Mouse (Mus musculus) lung, postnatal 0 days (tissue): ENCODE data around the gene Nmrk1. TPM values are rescaled to one million over a fixed set of nuclear protein-coding genes. Genes with fewer than 3 reads are reported as not detected.

Source experiments
- ATAC-seq: fragments of 200-750 bp; cut with Nextera tagmentation; 2 replicates; pipeline ENCODE4 v1.8.0; 2017; ENCODE audit warnings: moderate library complexity
- DNase-seq: peaks from one replicate; pipeline ENCODE4 v3.0.0-alpha.2; 2016; ENCODE audit warnings: low spot score
- H3K27ac ChIP-seq: fragments of 300-500 bp; sonication (generic); 2 replicates; pipeline ENCODE4 v1.5.1; 2014; ENCODE audit warnings: antibody characterized with exemption, mild to moderate bottlenecking, low read length, mixed read lengths
- H3K27me3 ChIP-seq: fragments of 300-500 bp; sonication (generic); replicated peaks from 2 replicates; pipeline ENCODE4 v1.6.1; 2014; ENCODE audit warnings: low read length, mixed read lengths; ENCODE audit not compliant: insufficient read depth
- H3K36me3 ChIP-seq: fragments of 300-500 bp; sonication (generic); 2 replicates; pipeline ENCODE4 v1.6.1; 2014; ENCODE audit warnings: low read length, mixed read lengths; ENCODE audit not compliant: insufficient read depth
- H3K4me1 ChIP-seq: fragments of 300-500 bp; sonication (generic); 2 replicates; pipeline ENCODE4 v1.6.1; 2014; ENCODE audit warnings: antibody characterized with exemption, low read depth, low read length, mixed read lengths; ENCODE audit not compliant: insufficient read depth
- H3K4me2 ChIP-seq: fragments of 300-500 bp; sonication (generic); replicated peaks from 2 replicates; pipeline ENCODE4 v1.6.1; 2014; ENCODE audit warnings: low read depth, mild to moderate bottlenecking, low read length, moderate library complexity, mixed read lengths
- H3K4me3 ChIP-seq: fragments of 300-500 bp; sonication (generic); 2 replicates; pipeline ENCODE4 v1.5.1; 2014; ENCODE audit warnings: low read depth, low read length
- H3K9ac ChIP-seq: fragments of 300-500 bp; sonication (generic); replicated peaks from 2 replicates; pipeline ENCODE4 v1.6.1; 2014; ENCODE audit warnings: low read depth, mild to moderate bottlenecking
- H3K9me3 ChIP-seq: fragments of 300-500 bp; sonication (generic); 2 replicates; pipeline ENCODE4 v1.6.1; 2016; ENCODE audit warnings: low read length, mixed read lengths
- CTCF ChIP-seq: IDR thresholded peaks from 2 replicates; pipeline ENCODE4 v1.5.1; 2016; ENCODE audit warnings: antibody characterized with exemption, mild to moderate bottlenecking
- EP300 ChIP-seq: IDR thresholded peaks from 2 replicates; pipeline ENCODE4 v1.6.1; 2016; ENCODE audit warnings: antibody characterized with exemption, mild to moderate bottlenecking, control low read depth
- WGBS: fragments of 180-500 bp; shearing (Covaris S2); extraction: QIAGEN DNeasy Blood & Tissue Kit; methylation state at CpG from one replicate; pipeline ENCODE4 v1.1.7; 2014; 5-methylcytosine and 5-hydroxymethylcytosine counted together
- polyA plus RNA-seq: library from polyadenylated mRNA; unstranded; fragments of >200 nt; fragmentation: Nextera tagmentation; extraction: Ambion mirVana; gene quantifications from 2 replicates; pipeline ENCODE4 v1.2.1, GENCODE M21; 2015

Nmrk1 gene
- polyA plus RNA-seq, 1 experiment from 2014 or later: 5.0 TPM

- 76% methylated on average over 6 of the region's 6 CpGs for WGBS
- DNase-seq: no peak
- Histone ChIP-seq H3K27me3 (no peaks in the 10 kb centered on the region), H3K36me3 (no peaks in the 10 kb centered on the region), H3K9ac (no peak overlapping the region), H3K27ac (no peak overlapping the region), H3K9me3 (no peaks in the 10 kb centered on the region), H3K4me1 (no peaks in the 10 kb centered on the region), H3K4me2 (no peak overlapping the region), H3K4me3 (no peak overlapping the region)
- no peak; the same call in 1 of the 2 replicates for ATAC-seq
- no peak for TF ChIP-seq CTCF
- no peak for TF ChIP-seq EP300
Observed at GRCm38 (mm10) chr19:18644084-18644483, 12.3 kb downstream of the Nmrk1 start.

GRCm38 (mm10) chr19:18646397-18646796 lies 14.6 kb downstream of the Nmrk1 start:
- no peaks in the 10 kb centered on the region for H3K9me3 ChIP-seq
- ATAC-seq: no peak
- no peak for DNase-seq
- H3K36me3 ChIP-seq: no peaks in the 10 kb centered on the region
- H3K4me3 ChIP-seq: no peak overlapping the region
- 63% methylated on average over 3 of the region's 3 CpGs for WGBS
- TF ChIP-seq EP300 (no peak), CTCF (no peak)
- no peak overlapping the region for H3K4me2 ChIP-seq
- no peak overlapping the region for H3K9ac ChIP-seq
- no peaks in the 10 kb centered on the region for H3K27me3 ChIP-seq
- no peaks in the 10 kb centered on the region for H3K4me1 ChIP-seq
- no peak overlapping the region for H3K27ac ChIP-seq

GRCm38 (mm10) chr19:18646853-18647420 lies 15.2 kb downstream of the Nmrk1 start:
- no peak for ATAC-seq
- 66% methylated on average over 5 of the region's 5 CpGs for WGBS
- H3K27ac ChIP-seq: no peak overlapping the region

GRCm38 (mm10) chr19:18647775-18648557 lies 16.2 kb downstream of the Nmrk1 start:
- H3K27ac ChIP-seq: no peak overlapping the region
- 49% methylated on average over 9 of the region's 9 CpGs for WGBS
- DNase-seq (no peak), ATAC-seq (no peak)
- no peak overlapping the region for H3K4me2 ChIP-seq
- no peaks in the 10 kb centered on the region for H3K4me1 ChIP-seq
- TF ChIP-seq CTCF: no peak
- TF ChIP-seq EP300: no peak
- H3K27me3 ChIP-seq: no peaks in the 10 kb centered on the region
- H3K9ac ChIP-seq: no peak overlapping the region
- H3K4me3 ChIP-seq: no peak overlapping the region
- no peaks in the 10 kb centered on the region for H3K9me3 ChIP-seq
- no peaks in the 10 kb centered on the region for H3K36me3 ChIP-seq

More at GRCm38 (mm10) chr19:18646853-18647420, 15.2 kb downstream of the Nmrk1 start:
- no peak overlapping the region for H3K9ac ChIP-seq
- H3K9me3 ChIP-seq: no peaks in the 10 kb centered on the region
- H3K4me1 ChIP-seq: no peaks in the 10 kb centered on the region
- TF ChIP-seq CTCF: no peak
- TF ChIP-seq EP300: no peak
- no peak overlapping the region for H3K4me2 ChIP-seq
- DNase-seq: peak; percentile 11
- no peaks in the 10 kb centered on the region for H3K36me3 ChIP-seq
- no peak overlapping the region for H3K4me3 ChIP-seq
- H3K27me3 ChIP-seq: no peaks in the 10 kb centered on the region

GRCm38 (mm10) chr19:18648558-18648945 lies 16.8 kb downstream of the Nmrk1 start:
- ATAC-seq: no peak
- Histone ChIP-seq H3K27me3 (no peaks in the 10 kb centered on the region), H3K4me2 (no peak overlapping the region)

GRCm38 (mm10) chr19:18649955-18650354 lies 18.2 kb downstream of the Nmrk1 start:
- no peaks in the 10 kb centered on the region for H3K36me3 ChIP-seq
- no peak overlapping the region for H3K27ac ChIP-seq
- no peak overlapping the region for H3K4me3 ChIP-seq
- TF ChIP-seq EP300: no peak
- TF ChIP-seq CTCF: no peak
- H3K4me1 ChIP-seq: no peaks in the 10 kb centered on the region
- no peak overlapping the region for H3K4me2 ChIP-seq
- no peak overlapping the region for H3K9ac ChIP-seq
- H3K9me3 ChIP-seq: no peaks in the 10 kb centered on the region
- no peak for ATAC-seq
- DNase-seq: no peak
- WGBS: 66% methylated on average over 4 of the region's 4 CpGs
- H3K27me3 ChIP-seq: no peaks in the 10 kb centered on the region

More at GRCm38 (mm10) chr19:18648558-18648945, 16.8 kb downstream of the Nmrk1 start:
- no peak overlapping the region for H3K4me3 ChIP-seq
- H3K27ac ChIP-seq: no peak overlapping the region
- TF ChIP-seq CTCF (no peak), EP300 (no peak)
- no peak overlapping the region for H3K9ac ChIP-seq
- WGBS: 85% methylated on average over 6 of the region's 6 CpGs
- H3K4me1 ChIP-seq: no peaks in the 10 kb centered on the region
- H3K9me3 ChIP-seq: no peaks in the 10 kb centered on the region
- no peak for DNase-seq
- H3K36me3 ChIP-seq: no peaks in the 10 kb centered on the region
